Mouse (Mus musculus): Measurements from ENCODE around the gene Gm11563.

- TF ChIP-seq GATA2 (IDR thresholded peaks at IDR 0.05; ENCODE audit: borderline replicate concordance, low read depth, low read length) (no peak), GATA1 (IDR thresholded peaks at IDR 0.05; ENCODE audit: borderline replicate concordance, low read length) (no peak), CTCF (IDR thresholded peaks at IDR 0.05; ENCODE audit: low read depth, low read length) (no peak), TAL1 (conservative IDR thresholded peaks at IDR 0.05; ENCODE audit: low read depth, low read length) (no peak)
These were observed 49.6 kb downstream of the Gm11563 start for GRCm38 (mm10) chr11:99609126-99609525.

All from G1E (cell line).